Mouse (Mus musculus) megakaryocyte-erythroid progenitor cell, adult 5-6 weeks (primary cell): ENCODE data around the gene Galnt10. TPM values are rescaled to one million over a fixed set of nuclear protein-coding genes. Genes with fewer than 3 reads are reported as not detected.

ENCODE experiments used
- ATAC-seq: replicated peaks from 2 replicates; pipeline ENCODE4 v1.8.0; 2016; ENCODE audit warnings: mild to moderate bottlenecking, inconsistent platforms; ENCODE audit not compliant: severe bottlenecking, poor library complexity, low FRiP score, low TSS enrichment
- total RNA-seq, 2 experiments: library from RNA; stranded (forward) in 1 of 2; stranded (reverse) in 1 of 2; fragments of 200-1000, 215-1000 nt in 1 of 2; fragments of >200 nt in 1 of 2; fragmentation: Nextera tagmentation in 1 of 2; gene quantifications; 2 replicates each; pipeline ENCODE4 v1.2.3; 2014 to 2017

Galnt10 gene
- total RNA-seq, 2 experiments from 2014 or later: 14.3 to 15.4 TPM

DNA sequence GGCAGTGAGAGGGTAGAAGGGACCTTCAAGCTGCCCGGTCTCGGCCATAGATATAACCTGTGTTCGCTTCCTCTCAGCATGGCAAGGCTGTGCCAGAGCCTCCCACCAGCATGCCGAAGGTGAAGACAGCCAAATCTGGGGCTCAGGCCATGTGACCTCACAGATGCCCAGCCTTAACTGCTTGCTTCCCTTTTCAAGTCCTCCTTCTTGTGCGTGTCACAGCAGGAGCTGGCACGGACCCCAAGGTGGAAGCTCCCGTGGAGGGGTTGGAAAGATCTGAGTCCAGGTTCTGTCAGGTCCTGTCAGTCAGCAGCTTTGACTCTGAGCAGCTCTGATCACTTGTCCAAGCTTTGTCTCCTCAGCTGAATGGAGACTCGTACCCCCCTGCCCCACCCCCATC lies 126.4 kb downstream of the Galnt10 start:
- ATAC-seq: no peak

DNA sequence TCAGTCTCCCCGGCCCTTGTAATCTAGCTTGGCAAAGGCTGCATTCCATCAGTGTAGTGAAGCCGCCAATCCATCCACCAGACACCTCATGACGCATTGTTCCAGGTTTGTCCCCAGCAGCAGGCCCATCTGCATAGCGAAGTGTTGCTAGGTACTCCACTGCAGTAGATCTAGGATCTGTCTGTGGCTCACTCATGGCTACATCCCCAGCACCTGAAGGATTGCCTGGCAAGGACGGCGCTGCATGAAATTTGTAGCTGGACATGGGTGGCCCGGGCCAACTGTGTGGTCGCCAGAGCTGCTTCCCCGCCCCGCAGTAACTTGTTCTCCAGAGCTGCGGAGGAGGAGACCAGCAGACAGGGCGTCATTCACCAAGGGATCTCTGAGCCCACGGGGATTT lies 128.2 kb downstream of the Galnt10 start:
- ATAC-seq: no peak

DNA sequence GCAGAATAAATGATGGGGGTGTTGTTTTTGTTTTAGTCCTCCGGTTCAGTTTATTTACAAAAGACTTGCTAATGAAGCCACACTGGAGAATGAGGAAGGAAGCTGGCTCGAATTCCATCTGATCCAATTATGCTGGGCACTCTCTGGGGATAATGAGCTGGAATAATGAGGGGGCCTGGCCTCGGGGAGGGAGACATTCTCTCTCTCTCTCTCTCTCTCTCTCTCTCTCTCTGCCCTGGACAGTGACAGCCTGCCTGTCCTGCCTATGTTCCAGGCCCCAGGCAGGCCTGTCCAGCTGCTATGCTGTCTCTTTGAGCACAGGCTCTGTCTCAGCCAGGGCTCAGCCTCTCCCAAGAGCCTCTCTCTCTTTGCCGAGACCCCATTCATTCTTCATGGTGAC lies 128.7 kb downstream of the Galnt10 start:
- no peak for ATAC-seq

DNA sequence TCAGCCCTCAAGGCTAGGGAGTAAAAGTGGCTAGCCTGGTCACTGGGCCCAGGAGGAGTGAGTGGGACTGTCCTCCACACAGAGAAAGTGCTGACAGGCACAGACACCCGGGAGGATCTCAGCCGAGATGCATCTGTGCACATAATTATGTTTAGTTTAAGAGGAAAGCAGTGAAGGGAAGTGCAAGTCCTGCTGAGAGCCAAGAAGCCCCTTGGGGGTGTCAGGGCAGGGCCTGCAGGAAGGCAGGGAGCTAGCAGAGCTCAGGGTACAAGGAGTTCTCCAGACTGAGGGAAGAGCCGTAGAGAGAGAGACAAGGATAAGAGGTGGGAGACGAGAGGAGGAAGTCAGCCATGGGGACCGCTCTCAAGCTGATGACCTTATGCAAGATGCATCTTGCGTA lies 130.6 kb downstream of the Galnt10 start:
- no peak for ATAC-seq

DNA sequence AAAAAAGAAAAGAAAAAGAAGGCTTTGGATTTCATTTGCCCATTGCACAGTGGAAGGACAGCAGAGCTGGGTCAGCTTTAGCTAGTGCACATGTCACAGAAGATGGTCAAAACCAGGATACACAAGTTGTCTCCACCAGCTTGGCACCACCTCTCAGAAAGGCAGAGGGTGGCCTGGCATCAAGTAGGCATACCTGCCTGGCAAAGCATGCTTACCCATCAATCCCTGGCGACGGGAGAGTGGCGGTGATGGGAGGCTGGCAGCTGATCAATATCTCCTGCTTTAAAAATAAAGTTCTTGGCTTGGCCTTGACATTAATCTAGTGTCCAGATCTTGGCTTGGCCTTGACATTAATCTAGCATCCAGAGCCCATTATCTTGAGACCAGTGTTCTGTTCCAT lies 131.3 kb downstream of the Galnt10 start:
- ATAC-seq: no peak

DNA sequence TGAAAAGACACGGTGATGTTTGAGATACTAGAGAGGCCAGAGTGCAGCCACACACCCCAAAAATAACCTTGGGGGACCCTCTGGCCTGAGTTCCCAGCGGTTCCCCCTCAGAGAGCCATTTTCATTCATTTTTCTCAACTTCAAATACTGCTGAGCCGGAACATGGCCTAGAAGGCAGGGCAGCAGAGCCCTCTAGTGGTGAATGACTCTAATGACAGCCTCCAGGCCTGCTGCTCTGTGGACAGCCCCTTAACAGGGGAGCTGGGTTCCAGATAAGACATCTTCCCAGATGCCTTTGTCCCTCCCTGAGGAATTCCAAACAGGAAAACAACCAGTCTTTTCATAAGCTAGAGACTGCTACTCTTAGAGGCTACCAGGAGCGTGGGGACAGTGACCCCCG lies 133.1 kb downstream of the Galnt10 start:
- peak; percentile 73 for ATAC-seq

- no peak for ATAC-seq
Measured at GRCm38 (mm10) chr11:57779824-57780223, 134.6 kb downstream of the Galnt10 start.

- ATAC-seq: no peak
Measured at GRCm38 (mm10) chr11:57786616-57787418, 141.6 kb downstream of the Galnt10 start.

DNA sequence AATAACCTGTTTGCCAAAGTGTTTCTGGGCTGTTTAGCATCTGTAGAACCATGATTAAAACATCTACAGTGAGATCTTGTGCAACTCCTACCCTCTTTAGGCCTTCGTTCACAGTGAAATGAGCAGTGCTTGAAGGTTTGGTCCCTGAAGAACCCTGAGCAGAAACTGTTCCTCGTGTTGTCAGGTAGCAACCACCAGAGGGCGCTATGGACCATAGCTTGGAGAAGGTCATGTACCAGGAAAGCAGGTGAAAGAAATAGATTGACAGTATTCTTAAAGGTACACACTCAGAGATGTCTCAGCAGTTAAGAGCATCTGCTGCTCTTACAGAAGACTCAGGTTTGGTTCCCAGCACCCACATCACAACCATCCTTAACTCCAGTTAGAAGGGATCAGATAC lies 142.7 kb downstream of the Galnt10 start:
- peak; percentile 53 for ATAC-seq

GRCm38 (mm10) chr11:57790866-57791535 lies 145.8 kb downstream of the Galnt10 start:
- no peak for ATAC-seq

GRCm38 (mm10) chr11:57795086-57795485 lies 149.8 kb downstream of the Galnt10 start:
- no peak for ATAC-seq

- no peak for ATAC-seq
Measured at GRCm38 (mm10) chr11:57797828-57798227, 152.6 kb downstream of the Galnt10 start.

DNA sequence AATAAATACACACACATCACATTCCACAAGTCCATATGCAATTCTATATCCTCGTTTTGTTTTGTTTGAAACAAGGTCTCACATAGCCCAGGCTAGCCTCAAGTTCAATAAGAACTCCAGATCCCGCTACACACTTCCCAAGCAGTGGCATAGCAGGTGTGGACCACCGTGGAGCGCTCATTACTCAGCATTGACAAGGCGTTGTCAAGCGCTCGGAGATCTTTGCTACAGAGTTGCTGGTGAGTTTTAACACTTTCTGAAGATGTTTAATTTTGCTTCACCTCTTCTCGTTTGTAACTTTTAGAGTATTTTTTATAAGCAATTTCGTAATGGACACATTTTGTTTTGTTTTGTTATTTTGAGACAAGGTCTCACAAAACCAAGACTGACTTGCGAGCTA lies 154.2 kb downstream of the Galnt10 start:
- no peak for ATAC-seq

- 0 out of 2 replicates have a peak, but pooled peaks have one; percentile 16 for ATAC-seq
Measured at GRCm38 (mm10) chr11:57800266-57800951, 155.2 kb downstream of the Galnt10 start.

DNA sequence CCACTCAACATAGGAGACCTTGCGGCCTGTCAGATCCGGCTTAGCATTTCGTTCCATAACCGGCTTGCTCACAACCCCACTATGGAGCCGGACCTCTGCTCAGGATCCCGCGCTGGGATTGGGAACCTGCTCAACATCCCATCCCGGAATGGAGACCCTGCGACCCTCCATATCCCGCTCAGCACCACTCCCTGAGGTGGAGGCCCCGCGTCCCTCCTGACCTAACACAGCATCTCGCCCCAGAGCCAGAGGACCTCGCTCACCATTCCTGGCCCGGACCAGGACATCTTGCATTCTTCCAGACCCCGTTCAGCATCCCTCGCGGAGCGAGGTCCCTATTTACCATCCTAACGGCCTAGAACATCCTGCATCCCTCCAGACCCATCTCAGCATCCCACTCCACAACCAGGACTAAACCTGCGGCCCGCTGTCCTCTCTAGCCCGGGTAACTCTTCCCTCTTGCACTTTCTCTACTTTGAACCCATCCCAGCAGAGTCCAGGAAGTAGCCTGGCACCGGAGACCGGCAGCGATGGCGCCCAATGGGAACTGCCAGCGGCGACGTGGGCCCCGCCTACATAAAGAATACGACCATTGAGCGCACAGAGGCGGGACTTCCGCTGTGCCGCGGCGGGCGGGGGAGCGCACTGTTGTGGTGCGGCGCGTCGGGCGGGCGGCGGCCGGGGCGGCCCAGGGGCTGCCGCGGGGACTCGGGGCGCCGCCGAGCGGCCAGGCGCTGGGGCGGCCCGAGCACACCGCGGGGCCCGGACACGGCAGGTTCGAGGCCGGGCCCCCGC lies 155.9 kb downstream of the Galnt10 start, which contains the start of gene Sap30l:
Gene Sap30l, plus strand, starts transcription at position 667 of the 795 bp plus-strand sequence.
- peak; percentile 100 for ATAC-seq

- ATAC-seq: no peak
Measured at GRCm38 (mm10) chr11:57801766-57802510, 156.7 kb downstream of the Galnt10 start.

GRCm38 (mm10) chr11:57802511-57802870 lies 157.2 kb downstream of the Galnt10 start:
- no peak for ATAC-seq

- ATAC-seq: no peak
Measured at GRCm38 (mm10) chr11:57805047-57805446, 159.8 kb downstream of the Galnt10 start.
